Mouse (Mus musculus): ENCODE measurements around the gene Edn2. TPM values are rescaled to one million over a fixed set of nuclear protein-coding genes. Genes with fewer than 3 reads are reported as not detected.

The Edn2 gene
- total RNA-seq, 2 experiments from 2014 or later: not detected

- DNase-seq: no peak
These were observed 2.2 kb upstream of the Edn2 start for GRCm38 (mm10) chr4:120158714-120159310.

GRCm38 (mm10) chr4:120162586-120162985 is 1.6 kb downstream of the Edn2 start:
- no peak for DNase-seq

- no peak for DNase-seq
These were observed 2.2 kb downstream of the Edn2 start for GRCm38 (mm10) chr4:120163242-120163641.

- no peak for DNase-seq
These were observed 3.3 kb downstream of the Edn2 start for GRCm38 (mm10) chr4:120164316-120164715.

- no peak for DNase-seq
These were observed 6.8 kb downstream of the Edn2 start for GRCm38 (mm10) chr4:120167778-120168177.

- DNase-seq: no peak
These were observed 7.3 kb downstream of the Edn2 start for GRCm38 (mm10) chr4:120168346-120168745.

- DNase-seq: no peak
These were observed 9.5 kb downstream of the Edn2 start for GRCm38 (mm10) chr4:120170387-120170936.

- DNase-seq: peak; percentile 57 to 64
These were observed 11.2 kb downstream of the Edn2 start for GRCm38 (mm10) chr4:120172050-120172684.

GRCm38 (mm10) chr4:120179123-120179522 is 18.1 kb downstream of the Edn2 start:
- DNase-seq: no peak

- DNase-seq: no peak
These were observed 19.5 kb downstream of the Edn2 start for GRCm38 (mm10) chr4:120180535-120180934.

- no peak for DNase-seq
These were observed 23.5 kb downstream of the Edn2 start for GRCm38 (mm10) chr4:120184374-120184991.

- DNase-seq: no peak
These were observed 25.4 kb downstream of the Edn2 start for GRCm38 (mm10) chr4:120186441-120186840.

GRCm38 (mm10) chr4:120186934-120187333 is 25.9 kb downstream of the Edn2 start:
- no peak for DNase-seq

- no peak for DNase-seq
These were observed 27.2 kb downstream of the Edn2 start for GRCm38 (mm10) chr4:120188204-120188603.

GRCm38 (mm10) chr4:120188651-120189161 is 27.7 kb downstream of the Edn2 start:
- peak; percentile 73 to 85 for DNase-seq

GRCm38 (mm10) chr4:120189941-120190340 is 28.9 kb downstream of the Edn2 start:
- peak; percentile 59 to 70 for DNase-seq

GRCm38 (mm10) chr4:120191987-120192386 is 31.0 kb downstream of the Edn2 start:
- no peak for DNase-seq

- no peak for DNase-seq
These were observed 33.0 kb downstream of the Edn2 start for GRCm38 (mm10) chr4:120194026-120194425.

- DNase-seq: no peak
These were observed 34.0 kb downstream of the Edn2 start for GRCm38 (mm10) chr4:120194965-120195364.

GRCm38 (mm10) chr4:120199184-120199885 is 38.3 kb downstream of the Edn2 start:
- DNase-seq: no peak

- no peak for DNase-seq
These were observed 39.7 kb downstream of the Edn2 start for GRCm38 (mm10) chr4:120200551-120201266.

GRCm38 (mm10) chr4:120204357-120204942 is 43.4 kb downstream of the Edn2 start:
- no peak for DNase-seq

All from layer of hippocampus, postnatal 36 days (tissue).